Mouse (Mus musculus) embryo, embryonic 10.5 days (tissue): ENCODE data around the gene Bin2.
"Not testable (repeated sequence)": the region's sequence is repeated elsewhere in the genome, so short reads cannot be mapped to it uniquely, and the experiment has no call there.

ENCODE experiments used
- DNase-seq: peaks from one replicate; pipeline ENCODE4 v3.0.0-alpha.2; 2015; ENCODE audit warnings: low spot score

The Bin2 gene

DNA sequence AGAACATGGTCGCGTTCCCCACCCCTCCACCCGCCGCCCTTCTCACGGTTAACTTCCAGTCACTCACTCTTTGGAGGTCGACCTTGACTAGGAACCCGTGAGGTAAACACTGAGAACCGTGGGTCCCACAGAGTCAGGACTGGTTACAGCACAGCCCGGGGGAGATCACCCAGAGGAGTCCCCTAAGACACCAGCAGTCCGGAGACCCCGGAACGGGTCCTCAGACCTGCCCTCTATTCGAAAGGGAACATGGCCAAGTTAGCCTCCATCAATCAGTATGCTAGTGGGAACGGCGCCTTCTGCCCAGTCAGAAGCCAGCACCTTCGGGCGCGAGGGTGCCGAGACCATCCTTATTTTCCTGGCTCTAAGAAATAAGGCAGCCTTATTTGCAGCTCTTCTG lies 53.1 kb downstream of the Bin2 start:
- DNase-seq, result no peak

- DNase-seq, result peak; percentile 92
Measured at GRCm38 (mm10) chr15:100615825-100616220, 53.5 kb downstream of the Bin2 start.

- peak; percentile 98 for DNase-seq
Measured at GRCm38 (mm10) chr15:100614996-100615824, 54.1 kb downstream of the Bin2 start, which contains the start of gene Dazap2. Gene Dazap2, plus strand, starts transcription at chr15:100615349.

DNA sequence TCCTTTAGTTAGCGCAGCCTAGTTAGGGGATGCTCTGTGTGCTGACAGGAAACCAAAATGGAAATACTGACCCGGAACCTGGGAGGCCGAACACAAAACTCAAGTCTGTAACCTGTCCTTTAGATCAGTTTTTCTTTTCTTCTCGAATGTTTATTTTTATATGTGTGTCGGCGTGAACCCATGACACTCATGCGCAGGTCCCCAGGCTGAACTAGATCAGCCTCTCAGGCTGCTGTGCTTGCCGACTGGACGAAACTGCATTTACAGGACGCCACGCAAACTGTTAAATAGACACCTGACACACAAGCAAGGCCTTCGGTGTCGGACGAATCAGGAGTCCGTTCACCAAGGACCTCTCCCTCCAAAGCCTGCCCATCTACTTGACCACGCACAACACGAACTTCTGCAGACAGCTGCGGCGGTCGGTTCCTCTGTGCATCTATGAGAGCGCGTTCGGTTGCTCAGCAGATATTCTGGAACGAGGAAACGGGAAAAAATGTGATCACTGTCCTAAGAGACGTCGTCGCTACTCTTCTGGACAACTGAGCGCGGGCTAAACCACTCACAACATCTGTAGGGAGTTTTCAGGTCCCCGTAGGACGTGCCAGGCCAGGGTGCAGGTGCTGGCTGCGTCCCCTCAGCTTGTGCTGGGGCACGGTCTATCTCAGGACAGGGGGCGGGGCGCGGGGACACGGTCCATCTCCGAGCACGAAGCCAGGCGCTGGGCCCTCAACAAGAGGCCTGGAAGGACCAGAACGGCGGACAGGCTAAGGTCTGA lies 54.9 kb downstream of the Bin2 start:
- DNase-seq, result no peak

- DNase-seq, result peak; percentile 88
Measured at GRCm38 (mm10) chr15:100613584-100613983, 55.8 kb downstream of the Bin2 start.

- no peak for DNase-seq
Measured at GRCm38 (mm10) chr15:100612432-100612831, 56.9 kb downstream of the Bin2 start.

DNA sequence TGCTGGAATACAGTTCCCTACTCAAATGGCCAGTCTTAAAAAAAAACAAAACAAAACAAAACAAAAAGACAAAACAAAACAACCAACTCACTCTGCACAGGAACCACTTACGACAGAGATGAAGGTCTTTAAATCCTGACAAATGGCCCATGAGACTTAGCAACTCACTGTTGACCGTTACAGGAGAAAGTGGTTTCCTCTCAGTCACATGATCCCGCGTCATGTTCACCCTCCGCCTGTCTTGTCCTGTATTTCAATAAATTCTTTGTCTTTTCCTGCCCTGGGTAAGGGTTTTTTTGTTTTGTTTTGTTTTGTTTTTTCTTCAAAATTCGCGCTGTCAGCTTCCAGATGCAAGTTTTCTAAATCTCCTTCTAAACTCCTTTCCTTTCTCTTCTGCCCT lies 57.4 kb downstream of the Bin2 start:
- DNase-seq, result no peak

DNA sequence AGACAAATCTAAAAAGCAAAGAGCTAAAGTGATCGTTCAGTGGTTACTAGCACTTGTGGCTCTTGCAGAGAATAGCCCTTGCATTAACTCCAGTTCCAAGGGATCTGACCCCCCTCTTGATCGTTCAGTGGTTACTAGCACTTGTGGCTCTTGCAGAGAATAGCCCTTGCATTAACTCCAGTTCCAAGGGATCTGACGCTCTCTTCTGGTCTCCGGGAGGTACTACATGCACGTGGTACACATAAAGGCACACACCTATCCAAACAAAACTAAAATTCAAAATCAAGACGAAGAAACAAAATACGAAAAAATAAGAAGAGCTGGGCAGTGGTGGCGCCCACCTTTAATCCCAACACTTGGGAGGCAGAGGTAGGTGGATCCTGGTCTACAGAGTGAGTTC lies 62.7 kb downstream of the Bin2 start:
- not testable (repeated sequence) for DNase-seq

GRCm38 (mm10) chr15:100601669-100602068 lies 67.7 kb downstream of the Bin2 start:
- DNase-seq, result no peak

DNA sequence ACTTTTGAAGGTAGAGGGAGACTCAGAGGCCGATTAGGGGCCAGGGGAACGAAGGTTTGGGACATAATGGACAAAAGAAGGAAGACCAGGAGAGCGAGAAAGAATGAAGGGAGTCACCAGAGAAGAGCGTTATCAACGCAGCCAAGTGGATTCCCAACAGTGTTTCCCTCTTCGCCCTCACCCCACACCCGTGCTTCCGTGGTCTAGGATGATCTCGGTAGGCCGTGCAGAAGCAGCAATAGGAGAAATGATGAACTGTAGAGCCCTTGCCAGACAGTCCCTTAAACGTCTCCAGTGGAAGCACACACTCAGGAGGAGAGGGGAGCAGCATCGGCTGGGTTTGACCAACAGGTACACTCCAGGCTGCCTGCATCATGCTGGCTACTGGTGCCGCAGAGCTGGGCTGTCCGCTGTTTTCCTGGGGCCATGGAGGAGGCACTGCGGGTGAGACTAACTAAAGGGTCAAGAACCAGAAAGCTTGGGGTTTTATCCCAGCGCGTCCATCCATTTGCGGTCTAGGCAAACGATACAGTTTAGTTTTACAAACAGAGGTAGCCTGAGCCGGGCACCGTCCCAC lies 68.6 kb downstream of the Bin2 start:
- DNase-seq, result no peak

- DNase-seq, result peak; percentile 83
Measured at GRCm38 (mm10) chr15:100600047-100600695, 69.2 kb downstream of the Bin2 start.

- DNase-seq, result peak; percentile 30
Measured at GRCm38 (mm10) chr15:100599276-100600046, 69.9 kb downstream of the Bin2 start, which contains the start of gene Pou6f1. Gene Pou6f1, minus strand, starts transcription at chr15:100599984.

- DNase-seq, result peak; percentile 66
Measured at GRCm38 (mm10) chr15:100598883-100599275, 70.5 kb downstream of the Bin2 start.

DNA sequence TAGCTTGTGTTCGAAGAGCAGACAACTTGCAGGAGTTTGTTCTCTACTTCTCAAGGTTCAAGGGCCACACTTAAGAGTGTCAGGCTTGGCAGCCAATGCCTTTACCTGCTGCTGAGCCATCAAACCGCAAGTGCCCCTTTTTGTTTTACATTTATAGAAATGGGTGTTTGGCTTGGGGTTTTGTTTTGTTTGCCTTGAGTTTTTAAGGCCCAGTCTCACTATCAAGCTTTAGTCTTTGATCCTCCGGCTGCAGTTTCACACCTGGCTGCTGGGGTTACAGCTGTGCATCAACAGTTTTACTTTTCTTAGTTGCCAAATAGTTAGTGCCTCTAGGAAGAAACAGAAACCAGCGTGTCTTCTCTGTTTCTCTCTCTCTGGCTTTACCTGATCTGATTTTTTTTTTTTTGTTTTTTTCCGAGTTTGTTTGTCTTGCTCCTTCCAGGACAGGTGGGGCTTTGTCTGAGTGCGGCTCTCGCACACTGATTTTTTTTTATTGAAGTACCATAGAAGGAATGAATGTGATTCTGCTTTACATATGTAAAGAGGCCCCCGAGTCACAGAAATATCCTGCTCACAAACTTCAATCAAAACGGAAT lies 71.0 kb downstream of the Bin2 start:
- DNase-seq, result no peak

DNA sequence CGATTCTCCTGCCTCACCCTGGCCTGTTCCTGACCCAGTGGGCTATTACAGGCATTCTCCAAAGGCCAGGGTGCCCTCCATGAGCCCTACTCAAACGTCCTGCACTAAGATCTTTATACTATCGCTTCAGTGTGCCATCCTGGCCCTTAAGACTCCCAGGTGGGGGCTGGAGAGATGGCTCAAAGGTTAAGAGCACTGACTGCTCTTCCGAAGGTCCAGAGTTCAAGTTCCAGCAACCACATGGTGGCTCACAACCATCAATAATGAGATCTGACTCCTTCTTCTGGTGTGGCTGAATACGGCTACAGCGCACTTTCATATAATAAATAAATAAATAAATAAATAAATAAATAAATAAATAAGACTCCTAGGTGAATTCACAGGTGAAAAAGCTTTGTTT lies 76.5 kb downstream of the Bin2 start:
- DNase-seq, result no peak
